Comparison of ENCODE assay signal across 9 mouse cellular contexts in the genomic region with DNA sequence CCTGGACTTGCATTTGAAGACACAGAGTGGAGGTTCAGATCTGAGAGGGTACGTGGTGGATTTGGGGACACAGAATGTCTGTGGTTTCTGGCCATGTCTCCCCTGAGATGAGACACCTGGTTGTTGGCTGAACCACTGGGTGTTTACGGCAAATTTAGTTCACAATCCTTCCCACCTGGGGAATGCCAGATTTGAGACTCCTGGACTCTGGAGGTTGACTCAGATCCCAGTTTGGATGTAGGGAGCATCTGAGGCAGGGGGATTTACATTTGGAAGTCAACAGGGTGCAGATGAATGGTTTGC. TPM values are rescaled to one million over a fixed set of nuclear protein-coding genes. Genes with fewer than 3 reads are reported as not detected.
DNase-seq lines count a peak whose midpoint lies in the region; ATAC-seq and TF ChIP-seq lines count a peak whose summit lies in the region.
"Had no signal": no experiment of that assay in that cellular context is flagged by ENCODE, and none has a peak within 500 bp of the region (broad histone marks: within the 10 kb centered on the region; RNA-seq: fewer than 3 reads in every experiment).

No protein-coding gene starts in this region.

- no peak for TF ChIP-seq CTCF in kidney, postnatal 0 days (IDR thresholded peaks at IDR 0.05; ENCODE audit: low read depth)
- no peak for TF ChIP-seq CTCF in hindbrain, postnatal 0 days (IDR thresholded peaks at IDR 0.05; ENCODE audit: low read depth)
- no peak for TF ChIP-seq CTCF in midbrain, postnatal 0 days (IDR thresholded peaks at IDR 0.05)

- no peak for DNase-seq in kidney, postnatal 0 days (ENCODE audit: low spot score)
- DNase-seq in kidney, postnatal 10 days = no peak
- DNase-seq in embryonic facial prominence, embryonic 10.5 days (ENCODE audit: low spot score) = no peak
- no peak for DNase-seq in hindbrain, postnatal 0 days (ENCODE audit: low spot score)
- DNase-seq in midbrain, postnatal 0 days (ENCODE audit: low spot score) = no peak
- no peak for DNase-seq in frontal cortex, postnatal 25 days (ENCODE audit: low spot score in 2 of 2)
- no peak for DNase-seq in urinary bladder, adult 2 months (ENCODE audit: low spot score)
- DNase-seq in spleen, adult 18-20 months = no peak
- DNase-seq: kidney, adult 18-20 months had no signal

- 27% methylated on average over 2 of the region's 2 CpGs for WGBS in kidney, postnatal 0 days
- WGBS in embryonic facial prominence, embryonic 10.5 days = 66% methylated on average over 2 of the region's 2 CpGs
- WGBS in hindbrain, postnatal 0 days = 48% methylated on average over 2 of the region's 2 CpGs
- WGBS in midbrain, postnatal 0 days = 44% methylated on average over 2 of the region's 2 CpGs

- no peak for ATAC-seq in kidney, postnatal 0 days (replicated peaks; ENCODE audit: low FRiP score, low read depth)
- ATAC-seq in hindbrain, postnatal 0 days = no peak
- no peak for ATAC-seq in midbrain, postnatal 0 days (ENCODE audit: low FRiP score)

- peaks cover 12% of the 10 kb centered on the region for H3K4me1 ChIP-seq in kidney, postnatal 0 days (replicated peaks; ENCODE audit: insufficient read depth, low read length)
- H3K4me1 ChIP-seq in embryonic facial prominence, embryonic 10.5 days = peaks cover 34% of the 10 kb centered on the region
- peaks cover 12% of the 10 kb centered on the region for H3K4me1 ChIP-seq in hindbrain, postnatal 0 days (ENCODE audit: insufficient read depth, low read length)
- peaks cover 12% of the 10 kb centered on the region for H3K4me1 ChIP-seq in midbrain, postnatal 0 days (ENCODE audit: insufficient read depth, low read length)

- H3K27me3 ChIP-seq in kidney, postnatal 0 days (ENCODE audit: insufficient read depth, low read length) = no peaks in the 10 kb centered on the region
- no peaks in the 10 kb centered on the region for H3K27me3 ChIP-seq in embryonic facial prominence, embryonic 10.5 days (replicated peaks; ENCODE audit: low read depth, poor library complexity, severe bottlenecking)
- H3K27me3 ChIP-seq in hindbrain, postnatal 0 days (ENCODE audit: insufficient read depth, low read length) = no peaks in the 10 kb centered on the region
- no peaks in the 10 kb centered on the region for H3K27me3 ChIP-seq in midbrain, postnatal 0 days (ENCODE audit: insufficient read depth, low read length)

- H3K27ac ChIP-seq in kidney, postnatal 0 days = peak overlapping the region; percentile 65; the same call in 1 of the 2 replicates
- peak overlapping the region; percentile 97 for H3K27ac ChIP-seq in embryonic facial prominence, embryonic 10.5 days (replicated peaks)
- H3K27ac ChIP-seq in hindbrain, postnatal 0 days = peak overlapping the region; percentile 85; the same call in 1 of the 2 replicates
- peak overlapping the region; percentile 82 for H3K27ac ChIP-seq in midbrain, postnatal 0 days (ENCODE audit: low read depth, low read length)

- peaks cover 18% of the 10 kb centered on the region; the same call in 1 of the 2 replicates for H3K36me3 ChIP-seq in kidney, postnatal 0 days (ENCODE audit: insufficient read depth, low read length)
- H3K36me3 ChIP-seq in embryonic facial prominence, embryonic 10.5 days (replicated peaks) = peaks cover 47% of the 10 kb centered on the region
- H3K36me3 ChIP-seq in hindbrain, postnatal 0 days (ENCODE audit: insufficient read depth, low read length) = no peaks in the 10 kb centered on the region
- peaks cover 8% of the 10 kb centered on the region for H3K36me3 ChIP-seq in midbrain, postnatal 0 days (ENCODE audit: insufficient read depth, low read length)

- peak overlapping the region; percentile 82 for H3K9ac ChIP-seq in kidney, postnatal 0 days (ENCODE audit: low read depth, low read length)
- peak overlapping the region; percentile 89 for H3K9ac ChIP-seq in hindbrain, postnatal 0 days (replicated peaks; ENCODE audit: low read length)
- peak overlapping the region; percentile 89 for H3K9ac ChIP-seq in midbrain, postnatal 0 days (replicated peaks; ENCODE audit: low read length, poor library complexity, severe bottlenecking)

- no peaks in the 10 kb centered on the region for H3K9me3 ChIP-seq in kidney, postnatal 0 days (replicated peaks; ENCODE audit: low read length)
- no peaks in the 10 kb centered on the region for H3K9me3 ChIP-seq in embryonic facial prominence, embryonic 10.5 days
- H3K9me3 ChIP-seq in hindbrain, postnatal 0 days (ENCODE audit: low read length) = no peaks in the 10 kb centered on the region
- H3K9me3 ChIP-seq in midbrain, postnatal 0 days (ENCODE audit: low read length) = no peaks in the 10 kb centered on the region

- H3K4me2 ChIP-seq in kidney, postnatal 0 days (ENCODE audit: low read length) = peak overlapping the region; percentile 82
- H3K4me2 ChIP-seq in hindbrain, postnatal 0 days (ENCODE audit: low read depth, low read length) = peak overlapping the region; percentile 94
- H3K4me2 ChIP-seq in midbrain, postnatal 0 days (ENCODE audit: low read depth, low read length, poor library complexity, severe bottlenecking) = peak overlapping the region; percentile 87

- H3K4me3 ChIP-seq in kidney, postnatal 0 days (replicated peaks; ENCODE audit: low read depth, low read length) = peak overlapping the region; percentile 77
- H3K4me3 ChIP-seq in embryonic facial prominence, embryonic 10.5 days = peak overlapping the region; percentile 91
- H3K4me3 ChIP-seq in hindbrain, postnatal 0 days (ENCODE audit: low read length) = peak overlapping the region; percentile 84
- H3K4me3 ChIP-seq in midbrain, postnatal 0 days (ENCODE audit: low read depth, low read length) = peak overlapping the region; percentile 79

RNA-seq across cellular contexts. Expression of gene Fzr1, which starts 1.0 kb away (rescaled TPM):
- polyA plus RNA-seq in kidney, postnatal 0 days (2015; fragmentation: Nextera tagmentation; extraction: Ambion mirVana) = 67.5 and 70.6 TPM in 2 replicates
- 134 and 142 TPM in 2 replicates for polyA plus RNA-seq in embryonic facial prominence, embryonic 10.5 days (2016; fragmentation: Nextera tagmentation; extraction: Ambion mirVana)
- total RNA-seq in hindbrain, postnatal 0 days (2014; rRNA removed) = 106 and 118 TPM in 2 replicates
- polyA plus RNA-seq in hindbrain, postnatal 0 days (2015; fragmentation: Nextera tagmentation; extraction: Ambion mirVana) = 131 and 134 TPM in 2 replicates
- total RNA-seq in midbrain, postnatal 0 days (2014; rRNA removed) = 92.6 and 98.3 TPM in 2 replicates
- 147 and 149 TPM in 2 replicates for polyA plus RNA-seq in midbrain, postnatal 0 days (2015; fragmentation: Nextera tagmentation; extraction: Ambion mirVana)
- polyA plus RNA-seq in urinary bladder, adult 2 months (2012; rRNA removed) = 34.1 and 34.4 TPM in 2 replicates

RNA-seq across cellular contexts. Expression of gene Dohh, which starts 6.9 kb away (rescaled TPM):
- polyA plus RNA-seq in kidney, postnatal 0 days (2015; fragmentation: Nextera tagmentation; extraction: Ambion mirVana) = 74.3 and 80.6 TPM in 2 replicates
- 105 and 109 TPM in 2 replicates for polyA plus RNA-seq in embryonic facial prominence, embryonic 10.5 days (2016; fragmentation: Nextera tagmentation; extraction: Ambion mirVana)
- 146 TPM in 2 replicates for total RNA-seq in hindbrain, postnatal 0 days (2014; rRNA removed)
- polyA plus RNA-seq in hindbrain, postnatal 0 days (2015; fragmentation: Nextera tagmentation; extraction: Ambion mirVana) = 111 and 114 TPM in 2 replicates
- 120 and 132 TPM in 2 replicates for total RNA-seq in midbrain, postnatal 0 days (2014; rRNA removed)
- 95.8 and 115 TPM in 2 replicates for polyA plus RNA-seq in midbrain, postnatal 0 days (2015; fragmentation: Nextera tagmentation; extraction: Ambion mirVana)
- 42.9 and 47.4 TPM in 2 replicates for polyA plus RNA-seq in urinary bladder, adult 2 months (2012; rRNA removed)

RNA-seq across cellular contexts. Expression of gene Gm48551, which starts 7.0 kb away (rescaled TPM):
- polyA plus RNA-seq in kidney, postnatal 0 days (2015; fragmentation: Nextera tagmentation; extraction: Ambion mirVana) = 1.9 and 2.1 TPM in 2 replicates
- 2.7 TPM in 2 replicates for polyA plus RNA-seq in embryonic facial prominence, embryonic 10.5 days (2016; fragmentation: Nextera tagmentation; extraction: Ambion mirVana)
- 2.1 and 3.3 TPM in 2 replicates for total RNA-seq in hindbrain, postnatal 0 days (2014; rRNA removed)
- 5.3 and 7.0 TPM in 2 replicates for polyA plus RNA-seq in hindbrain, postnatal 0 days (2015; fragmentation: Nextera tagmentation; extraction: Ambion mirVana)
- 0.88 and 2.7 TPM in 2 replicates for total RNA-seq in midbrain, postnatal 0 days (2014; rRNA removed)
- polyA plus RNA-seq in midbrain, postnatal 0 days (2015; fragmentation: Nextera tagmentation; extraction: Ambion mirVana) = 5.8 and 10.2 TPM in 2 replicates
- polyA plus RNA-seq in urinary bladder, adult 2 months (2012; rRNA removed) = 3.6 and 3.8 TPM in 2 replicates

RNA-seq across cellular contexts. Expression of gene Gm48552, which starts 11.5 kb away (rescaled TPM):
- 0.82 and 1.9 TPM in 2 replicates for polyA plus RNA-seq in kidney, postnatal 0 days (2015; fragmentation: Nextera tagmentation; extraction: Ambion mirVana)
- 1.8 and 3.1 TPM in 2 replicates for polyA plus RNA-seq in embryonic facial prominence, embryonic 10.5 days (2016; fragmentation: Nextera tagmentation; extraction: Ambion mirVana)
- total RNA-seq in hindbrain, postnatal 0 days (2014; rRNA removed) = 7.5 TPM in 2 replicates
- polyA plus RNA-seq in hindbrain, postnatal 0 days (2015; fragmentation: Nextera tagmentation; extraction: Ambion mirVana) = 2.7 and 4.0 TPM in 2 replicates
- 6.6 TPM in 1 of 2 replicates, not detected in the other for total RNA-seq in midbrain, postnatal 0 days (2014; rRNA removed)
- 1.6 and 3.9 TPM in 2 replicates for polyA plus RNA-seq in midbrain, postnatal 0 days (2015; fragmentation: Nextera tagmentation; extraction: Ambion mirVana)
- polyA plus RNA-seq in urinary bladder, adult 2 months (2012; rRNA removed) = 2.7 and 3.6 TPM in 2 replicates

RNA-seq across cellular contexts. Expression of gene 4930404N11Rik, which starts 11.7 kb away (rescaled TPM):
- 0.45 and 0.59 TPM in 2 replicates for polyA plus RNA-seq in kidney, postnatal 0 days (2015; fragmentation: Nextera tagmentation; extraction: Ambion mirVana)
- polyA plus RNA-seq in embryonic facial prominence, embryonic 10.5 days (2016; fragmentation: Nextera tagmentation; extraction: Ambion mirVana) = 0.47 and 0.76 TPM in 2 replicates
- not detected in 2 replicates for total RNA-seq in hindbrain, postnatal 0 days (2014; rRNA removed)
- 0.25 and 0.99 TPM in 2 replicates for polyA plus RNA-seq in hindbrain, postnatal 0 days (2015; fragmentation: Nextera tagmentation; extraction: Ambion mirVana)
- total RNA-seq in midbrain, postnatal 0 days (2014; rRNA removed) = 1.4 TPM in 1 of 2 replicates, not detected in the other
- polyA plus RNA-seq in midbrain, postnatal 0 days (2015; fragmentation: Nextera tagmentation; extraction: Ambion mirVana) = 0.47 and 0.54 TPM in 2 replicates
- 1.9 and 2.1 TPM in 2 replicates for polyA plus RNA-seq in urinary bladder, adult 2 months (2012; rRNA removed)
